ENCODE assay signal across 8 mouse cellular contexts in genomic region chr11:78534516-78534915, GRCm38 (mm10). TPM values are rescaled to one million over a fixed set of nuclear protein-coding genes. Genes with fewer than 3 reads are reported as not detected.
DNase-seq lines count a peak whose midpoint lies in the region; ATAC-seq and TF ChIP-seq lines count a peak whose summit lies in the region.

No protein-coding gene starts in this region.

- H3K4me3 ChIP-seq in kidney, embryonic 15.5 days (replicated peaks): peak overlapping the region; percentile 80
- H3K4me3 ChIP-seq in embryonic facial prominence, embryonic 12.5 days: peak overlapping the region; percentile 62; the same call in 1 of the 2 replicates
- H3K4me3 ChIP-seq in intestine, postnatal 0 days (ENCODE audit: low read depth, low read length): peak overlapping the region; percentile 85
- H3K4me3 ChIP-seq in cerebellum, adult 2 months (replicated peaks; ENCODE audit: insufficient read depth, low read depth, low read length): no peak overlapping the region

- peaks cover 28% of the 10 kb centered on the region for H3K36me3 ChIP-seq in kidney, embryonic 15.5 days
- H3K36me3 ChIP-seq in embryonic facial prominence, embryonic 12.5 days: peaks cover 25% of the 10 kb centered on the region
- peaks cover 30% of the 10 kb centered on the region for H3K36me3 ChIP-seq in intestine, postnatal 0 days (ENCODE audit: control insufficient read depth, insufficient read depth)

- no peak for TF ChIP-seq POLR2A in cerebellum, adult 2 months (IDR thresholded peaks at IDR 0.05; ENCODE audit: borderline replicate concordance, insufficient read depth, low read length)

- ATAC-seq in kidney, embryonic 15.5 days (replicated peaks; ENCODE audit: low FRiP score): no peak
- ATAC-seq in embryonic facial prominence, embryonic 12.5 days (ENCODE audit: insufficient number of reproducible peaks, insufficient read depth, low FRiP score, low TSS enrichment): no peak
- ATAC-seq in intestine, postnatal 0 days: no peak
- no peak for ATAC-seq in CD4-positive, CD25-positive, alpha-beta regulatory T cell, adult 4 months
- no peak for ATAC-seq in megakaryocyte, adult 5-6 weeks (ENCODE audit: poor library complexity, severe bottlenecking)

- 78% methylated on average over 4 of the region's 4 CpGs for WGBS in kidney, embryonic 15.5 days
- WGBS in embryonic facial prominence, embryonic 12.5 days: 88% methylated on average over 4 of the region's 4 CpGs
- 79% methylated on average over 4 of the region's 4 CpGs for WGBS in intestine, postnatal 0 days
- 81% methylated on average over 4 of the region's 4 CpGs for WGBS in cerebellum, adult 2 months

- no peaks in the 10 kb centered on the region for H3K9me3 ChIP-seq in kidney, embryonic 15.5 days (replicated peaks)
- H3K9me3 ChIP-seq in embryonic facial prominence, embryonic 12.5 days: no peaks in the 10 kb centered on the region
- H3K9me3 ChIP-seq in intestine, postnatal 0 days (ENCODE audit: control insufficient read depth): no peaks in the 10 kb centered on the region

- H3K27ac ChIP-seq in kidney, embryonic 15.5 days: no peak overlapping the region; the same call in 1 of the 2 replicates
- H3K27ac ChIP-seq in embryonic facial prominence, embryonic 12.5 days: no peak overlapping the region
- 0 out of 2 replicates have a peak overlapping the region, but pooled peaks have one; percentile 97 for H3K27ac ChIP-seq in intestine, postnatal 0 days (ENCODE audit: low read depth, low read length)
- H3K27ac ChIP-seq in cerebellum, adult 2 months (ENCODE audit: insufficient read depth, low read length): no peak overlapping the region

- H3K27me3 ChIP-seq in kidney, embryonic 15.5 days: no peaks in the 10 kb centered on the region
- no peaks in the 10 kb centered on the region for H3K27me3 ChIP-seq in embryonic facial prominence, embryonic 12.5 days
- H3K27me3 ChIP-seq in intestine, postnatal 0 days (replicated peaks; ENCODE audit: control insufficient read depth, insufficient read depth, low read length): no peaks in the 10 kb centered on the region
- no peaks in the 10 kb centered on the region for H3K27me3 ChIP-seq in cerebellum, adult 2 months (ENCODE audit: control insufficient read depth, insufficient read depth, low read length)

- peak; percentile 46 for TF ChIP-seq CTCF in intestine, postnatal 0 days (IDR thresholded peaks at IDR 0.05; ENCODE audit: low read depth)
- no peak for TF ChIP-seq CTCF in cerebellum, adult 2 months (IDR thresholded peaks at IDR 0.05; ENCODE audit: borderline replicate concordance, insufficient read depth, low read depth, low read length)

- H3K4me1 ChIP-seq in kidney, embryonic 15.5 days: peaks cover 51% of the 10 kb centered on the region
- peaks cover 21% of the 10 kb centered on the region for H3K4me1 ChIP-seq in embryonic facial prominence, embryonic 12.5 days
- peaks cover 12% of the 10 kb centered on the region for H3K4me1 ChIP-seq in intestine, postnatal 0 days (replicated peaks; ENCODE audit: control insufficient read depth, insufficient read depth, low read length)
- peaks cover 16% of the 10 kb centered on the region for H3K4me1 ChIP-seq in cerebellum, adult 2 months (ENCODE audit: control insufficient read depth, insufficient read depth, low read length)

- H3K9ac ChIP-seq in kidney, embryonic 15.5 days: no peak overlapping the region
- H3K9ac ChIP-seq in embryonic facial prominence, embryonic 12.5 days: peak overlapping the region; percentile 59; the same call in 1 of the 2 replicates
- 0 out of 2 replicates have a peak overlapping the region, but pooled peaks have one; percentile 64 for H3K9ac ChIP-seq in intestine, postnatal 0 days (ENCODE audit: low read depth, low read length)

- H3K4me2 ChIP-seq in kidney, embryonic 15.5 days: peak overlapping the region; percentile 76
- peak overlapping the region; percentile 59 for H3K4me2 ChIP-seq in embryonic facial prominence, embryonic 12.5 days (replicated peaks)
- peak overlapping the region; percentile 75 for H3K4me2 ChIP-seq in intestine, postnatal 0 days (replicated peaks; ENCODE audit: low read depth)

- no peak for DNase-seq in kidney, postnatal 36 days
- DNase-seq in naive thymus-derived CD4-positive, alpha-beta T cell, adult 2 months (ENCODE audit: low read depth): peak; percentile 18
- DNase-seq in cerebellum, adult 2 months: no peak

RNA-seq across cellular contexts. Expression of gene Tnfaip1, which starts 1.6 kb away (rescaled TPM):
- 81.8 and 88.2 TPM in 2 replicates for polyA plus RNA-seq in kidney, embryonic 15.5 days (2015; fragmentation: Nextera tagmentation; extraction: Ambion mirVana)
- 78.2 and 82.2 TPM in 2 replicates for polyA plus RNA-seq in embryonic facial prominence, embryonic 12.5 days (2016; fragmentation: Nextera tagmentation; extraction: Ambion mirVana)
- 64.7 and 71.5 TPM in 2 replicates for polyA plus RNA-seq in intestine, postnatal 0 days (2015; fragmentation: Nextera tagmentation; extraction: Ambion mirVana)
- polyA plus RNA-seq in CD4-positive, CD25-positive, alpha-beta regulatory T cell, adult 4 months (2017; shearing (Covaris generic)): 10 to 100 TPM; 19.2 to 22.6 TPM
- polyA plus RNA-seq in cerebellum, adult 2 months (2012; rRNA removed): 36.7 and 38.0 TPM in 2 replicates
- 13.2 and 13.4 TPM in 2 replicates for total RNA-seq in megakaryocyte, adult 5-6 weeks (2015)
- total RNA-seq in megakaryocyte, adult 5-6 weeks (2017): 6.8 and 10.2 TPM in 2 replicates

RNA-seq across cellular contexts. Expression of gene Ift20, which starts 1.6 kb away (rescaled TPM):
- polyA plus RNA-seq in kidney, embryonic 15.5 days (2015; fragmentation: Nextera tagmentation; extraction: Ambion mirVana): 134 and 145 TPM in 2 replicates
- polyA plus RNA-seq in embryonic facial prominence, embryonic 12.5 days (2016; fragmentation: Nextera tagmentation; extraction: Ambion mirVana): 136 and 139 TPM in 2 replicates
- polyA plus RNA-seq in intestine, postnatal 0 days (2015; fragmentation: Nextera tagmentation; extraction: Ambion mirVana): 221 and 222 TPM in 2 replicates
- polyA plus RNA-seq in CD4-positive, CD25-positive, alpha-beta regulatory T cell, adult 4 months (2017; shearing (Covaris generic)): 100 to 1,000 TPM; 121 to 138 TPM
- 83.7 and 91.8 TPM in 2 replicates for polyA plus RNA-seq in cerebellum, adult 2 months (2012; rRNA removed)
- 80.0 and 89.7 TPM in 2 replicates for total RNA-seq in megakaryocyte, adult 5-6 weeks (2015)
- total RNA-seq in megakaryocyte, adult 5-6 weeks (2017): 96.0 and 119 TPM in 2 replicates

RNA-seq across cellular contexts. Expression of gene Tmem97, which starts 16.1 kb away (rescaled TPM):
- 80.4 and 82.3 TPM in 2 replicates for polyA plus RNA-seq in kidney, embryonic 15.5 days (2015; fragmentation: Nextera tagmentation; extraction: Ambion mirVana)
- 55.9 and 56.0 TPM in 2 replicates for polyA plus RNA-seq in embryonic facial prominence, embryonic 12.5 days (2016; fragmentation: Nextera tagmentation; extraction: Ambion mirVana)
- polyA plus RNA-seq in intestine, postnatal 0 days (2015; fragmentation: Nextera tagmentation; extraction: Ambion mirVana): 83.9 and 86.9 TPM in 2 replicates
- polyA plus RNA-seq in CD4-positive, CD25-positive, alpha-beta regulatory T cell, adult 4 months (2017; shearing (Covaris generic)): 10 to 100 TPM; 17.4 to 21.3 TPM
- polyA plus RNA-seq in cerebellum, adult 2 months (2012; rRNA removed): 15.6 and 15.9 TPM in 2 replicates
- total RNA-seq in megakaryocyte, adult 5-6 weeks (2015): 24.9 and 25.6 TPM in 2 replicates
- total RNA-seq in megakaryocyte, adult 5-6 weeks (2017): 12.2 and 18.0 TPM in 2 replicates

RNA-seq across cellular contexts. Expression of gene Poldip2, which starts 22.5 kb away (rescaled TPM):
- polyA plus RNA-seq in kidney, embryonic 15.5 days (2015; fragmentation: Nextera tagmentation; extraction: Ambion mirVana): 169 and 171 TPM in 2 replicates
- 180 and 183 TPM in 2 replicates for polyA plus RNA-seq in embryonic facial prominence, embryonic 12.5 days (2016; fragmentation: Nextera tagmentation; extraction: Ambion mirVana)
- 65.8 and 67.1 TPM in 2 replicates for polyA plus RNA-seq in intestine, postnatal 0 days (2015; fragmentation: Nextera tagmentation; extraction: Ambion mirVana)
- polyA plus RNA-seq in CD4-positive, CD25-positive, alpha-beta regulatory T cell, adult 4 months (2017; shearing (Covaris generic)): 10 to 100 TPM; 13.9 to 19.9 TPM
- polyA plus RNA-seq in cerebellum, adult 2 months (2012; rRNA removed): 133 TPM in 2 replicates
- total RNA-seq in megakaryocyte, adult 5-6 weeks (2015): 13.4 and 22.4 TPM in 2 replicates
- total RNA-seq in megakaryocyte, adult 5-6 weeks (2017): 15.9 and 23.1 TPM in 2 replicates

RNA-seq across cellular contexts. Expression of gene Tmem199, which starts 22.5 kb away (rescaled TPM):
- polyA plus RNA-seq in kidney, embryonic 15.5 days (2015; fragmentation: Nextera tagmentation; extraction: Ambion mirVana): 56.7 and 57.1 TPM in 2 replicates
- polyA plus RNA-seq in embryonic facial prominence, embryonic 12.5 days (2016; fragmentation: Nextera tagmentation; extraction: Ambion mirVana): 53.4 and 60.7 TPM in 2 replicates
- 49.2 and 51.2 TPM in 2 replicates for polyA plus RNA-seq in intestine, postnatal 0 days (2015; fragmentation: Nextera tagmentation; extraction: Ambion mirVana)
- polyA plus RNA-seq in CD4-positive, CD25-positive, alpha-beta regulatory T cell, adult 4 months (2017; shearing (Covaris generic)): 10 to 100 TPM; 51.4 to 71.8 TPM
- polyA plus RNA-seq in cerebellum, adult 2 months (2012; rRNA removed): 67.9 and 69.5 TPM in 2 replicates
- 18.5 and 24.4 TPM in 2 replicates for total RNA-seq in megakaryocyte, adult 5-6 weeks (2015)
- 26.1 and 27.3 TPM in 2 replicates for total RNA-seq in megakaryocyte, adult 5-6 weeks (2017)
